In the genomic region with DNA sequence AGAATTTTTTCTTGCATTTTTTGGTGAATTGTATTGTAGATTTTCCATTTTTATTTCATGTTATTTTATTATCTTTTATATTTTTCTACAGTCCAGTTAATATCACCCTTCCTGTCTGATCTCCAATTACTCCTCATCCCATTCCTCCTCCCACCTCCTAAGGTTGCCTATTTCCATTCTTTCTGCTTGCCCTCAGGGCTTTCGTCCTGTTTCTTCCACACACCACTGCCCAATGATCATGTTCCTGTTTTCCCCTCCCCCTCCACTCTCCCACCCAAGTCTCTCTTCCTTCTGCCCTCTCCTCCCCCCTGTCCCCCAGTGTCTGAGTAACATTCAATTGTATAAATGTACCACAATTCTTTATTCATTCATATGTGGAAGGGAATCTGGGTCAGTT, we compare ENCODE assay signal across 18 mouse cellular contexts.
"Had no signal": no experiment of that assay in that cellular context is flagged by ENCODE, and none has a peak within 500 bp of the region (broad histone marks: within the 10 kb centered on the region; RNA-seq: fewer than 3 reads in every experiment).

No protein-coding gene starts in this region.

- H3K36me3 ChIP-seq: midbrain, embryonic 10.5 days; midbrain, embryonic 12.5 days; neural tube, embryonic 13.5 days; neural tube, embryonic 15.5 days; stomach, embryonic 15.5 days had no signal

- H3K4me1 ChIP-seq: midbrain, embryonic 10.5 days; midbrain, embryonic 12.5 days; neural tube, embryonic 13.5 days; neural tube, embryonic 15.5 days; stomach, embryonic 15.5 days had no signal

- H3K4me2 ChIP-seq: lung, embryonic 14.5 days; midbrain, embryonic 12.5 days; neural tube, embryonic 13.5 days; neural tube, embryonic 15.5 days; stomach, embryonic 15.5 days had no signal

- H3K27ac ChIP-seq: midbrain, embryonic 10.5 days; midbrain, embryonic 12.5 days; neural tube, embryonic 13.5 days; neural tube, embryonic 15.5 days; stomach, embryonic 15.5 days; stomach, postnatal 0 days had no signal

- H3K4me3 ChIP-seq: midbrain, embryonic 10.5 days; midbrain, embryonic 12.5 days; myocyte; neural tube, embryonic 13.5 days; neural tube, embryonic 15.5 days; stomach, embryonic 15.5 days had no signal

- ATAC-seq: midbrain, embryonic 16.5 days had no signal

- H3K27me3 ChIP-seq: midbrain, embryonic 12.5 days; neural tube, embryonic 13.5 days; neural tube, embryonic 15.5 days; stomach, embryonic 15.5 days had no signal

- H3K9ac ChIP-seq: lung, embryonic 14.5 days; midbrain, embryonic 12.5 days; neural tube, embryonic 13.5 days; neural tube, embryonic 15.5 days; stomach, embryonic 15.5 days had no signal

- DNase-seq: lung, adult 18-20 months; lung, postnatal 10 days; lung, postnatal 4 days; midbrain, embryonic 14.5 days; right cerebral cortex, adult 18-20 months; right cerebral cortex, postnatal 25 days; thymus, adult 2 months; thymus, postnatal 25 days; thymus, postnatal 4 days had no signal

- H3K9me3 ChIP-seq: midbrain, embryonic 10.5 days; midbrain, embryonic 12.5 days; neural tube, embryonic 13.5 days; neural tube, embryonic 15.5 days; stomach, embryonic 15.5 days had no signal
